Mouse (Mus musculus): ENCODE measurements at regions not wholly inside any gene's neighbourhood (a gene's known extent, or its start where the extent isn't known, plus 50 kb on each side); places are given as distances from the start of the nearest gene placed in this dataset.

- CTCF ChIA-PET: no interaction called here
These were observed 58.8 kb upstream of the Barx2 start for GRCm38 (mm10) chr9:31971801-31972628.

GRCm38 (mm10) chr9:31972629-31972993 lies 59.3 kb upstream of the Barx2 start:
- CTCF ChIA-PET: no interaction called here

- CTCF ChIA-PET: no interaction called here
These were observed 62.9 kb upstream of the Barx2 start for GRCm38 (mm10) chr9:31976191-31976590.

GRCm38 (mm10) chr9:31978071-31978470 lies 64.8 kb upstream of the Barx2 start:
- CTCF ChIA-PET: interaction anchor here (0.7 kb wide), 1 partner anchor 1707 kb away, joined by 3 read pairs; no protein-coding TSS in a partner anchor

GRCm38 (mm10) chr9:31979211-31979610 lies 65.9 kb upstream of the Barx2 start:
- CTCF ChIA-PET: no interaction called here

- CTCF ChIA-PET: no interaction called here
These were observed 67.2 kb upstream of the Barx2 start for GRCm38 (mm10) chr9:31980459-31980858.

- CTCF ChIA-PET: no interaction called here
These were observed 70.7 kb upstream of the Barx2 start for GRCm38 (mm10) chr9:31983759-31984586.

- CTCF ChIA-PET: no interaction called here
These were observed 75.6 kb upstream of the Barx2 start for GRCm38 (mm10) chr9:31988826-31989225.

- CTCF ChIA-PET: no interaction called here
These were observed 76.5 kb upstream of the Barx2 start for GRCm38 (mm10) chr9:31989581-31990360.

GRCm38 (mm10) chr9:31990456-31990855 lies 77.2 kb upstream of the Barx2 start:
- CTCF ChIA-PET: no interaction called here

- CTCF ChIA-PET: no interaction called here
These were observed 80.7 kb upstream of the Barx2 start for GRCm38 (mm10) chr9:31993631-31994601.

GRCm38 (mm10) chr9:31995101-31995500 lies 81.8 kb upstream of the Barx2 start:
- CTCF ChIA-PET: no interaction called here

- CTCF ChIA-PET: no interaction called here
These were observed 82.4 kb upstream of the Barx2 start for GRCm38 (mm10) chr9:31995700-31996099.

GRCm38 (mm10) chr9:31996466-31997177 lies 83.4 kb upstream of the Barx2 start:
- CTCF ChIA-PET: no interaction called here

- CTCF ChIA-PET: no interaction called here
These were observed 84.2 kb upstream of the Barx2 start for GRCm38 (mm10) chr9:31997178-31998097.

GRCm38 (mm10) chr9:31998488-31999280 lies 85.4 kb upstream of the Barx2 start:
- CTCF ChIA-PET: no interaction called here

GRCm38 (mm10) chr9:31999760-32000159 lies 86.5 kb upstream of the Barx2 start:
- CTCF ChIA-PET: no interaction called here

- CTCF ChIA-PET: no interaction called here
These were observed 89.7 kb upstream of the Barx2 start for GRCm38 (mm10) chr9:32002924-32003323.

GRCm38 (mm10) chr9:32003730-32004129 lies 90.5 kb upstream of the Barx2 start:
- CTCF ChIA-PET: no interaction called here

Measured in spleen, embryonic (tissue).